Mouse (Mus musculus): ENCODE measurements at regions not wholly inside any gene's neighbourhood (a gene's known extent, or its start where the extent isn't known, plus 50 kb on each side); places are given as distances from the start of the nearest gene placed in this dataset.

DNA sequence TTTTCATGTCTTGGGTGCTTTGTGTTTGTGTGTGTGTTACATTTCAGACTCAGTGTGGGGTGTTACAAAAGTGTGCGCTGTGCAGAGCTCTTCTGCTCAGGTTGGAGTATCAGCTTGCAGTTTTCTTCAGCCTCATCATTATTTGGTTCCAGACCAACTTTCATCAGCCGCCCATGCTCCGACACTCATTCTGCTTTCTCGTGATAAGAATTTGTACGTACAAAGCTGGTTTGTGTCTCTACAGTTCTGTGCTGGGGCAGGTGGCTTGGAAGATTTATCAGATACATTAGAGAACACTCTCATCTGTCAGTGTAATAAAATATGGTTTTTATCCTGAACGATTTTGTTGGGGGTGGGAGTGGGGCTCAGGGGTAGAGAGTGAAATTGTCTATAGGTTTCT lies 332.8 kb upstream of the Tnp1 start:
- H3K27me3 ChIP-seq (ENCODE audit: control insufficient read depth, insufficient read depth, low read length) = no peaks in the 10 kb centered on the region
- no peak overlapping the region for H3K4me3 ChIP-seq (replicated peaks; ENCODE audit: insufficient read depth, low read depth, low read length)
- H3K27ac ChIP-seq (ENCODE audit: insufficient read depth, low read length) = no peak overlapping the region
- TF ChIP-seq POLR2A (IDR thresholded peaks at IDR 0.05; ENCODE audit: borderline replicate concordance, insufficient read depth, low read length) (no peak), CTCF (IDR thresholded peaks at IDR 0.05; ENCODE audit: borderline replicate concordance, insufficient read depth, low read depth, low read length) (no peak)
- WGBS = 90% methylated on average over 6 of the region's 6 CpGs
- no peak for DNase-seq
- H3K4me1 ChIP-seq (ENCODE audit: control insufficient read depth, insufficient read depth, low read length) = no peaks in the 10 kb centered on the region

DNA sequence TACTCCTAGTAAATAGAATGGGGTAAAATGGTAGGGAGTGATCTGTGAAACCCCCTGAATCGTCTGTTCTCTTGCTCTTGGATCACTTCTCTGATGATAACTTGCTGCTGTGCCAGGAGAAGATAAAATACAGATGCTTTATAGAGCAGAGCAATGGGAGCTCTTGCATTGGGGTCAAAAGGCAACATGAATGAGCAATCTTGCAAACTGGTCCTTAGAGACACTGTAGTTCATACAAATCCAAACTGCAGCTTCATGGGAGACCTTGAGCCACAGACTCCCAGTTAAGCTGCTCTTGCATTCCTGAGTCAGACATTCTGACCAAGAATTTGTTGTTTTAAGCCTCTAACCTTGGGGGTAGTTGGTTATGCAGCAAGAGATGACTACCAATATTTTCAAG lies 328.9 kb upstream of the Tnp1 start:
- Histone ChIP-seq H3K27ac (ENCODE audit: insufficient read depth, low read length) (no peak overlapping the region), H3K27me3 (ENCODE audit: control insufficient read depth, insufficient read depth, low read length) (no peaks in the 10 kb centered on the region), H3K4me1 (ENCODE audit: control insufficient read depth, insufficient read depth, low read length) (no peaks in the 10 kb centered on the region), H3K4me3 (replicated peaks; ENCODE audit: insufficient read depth, low read depth, low read length) (no peak overlapping the region)
- no peak for TF ChIP-seq CTCF (IDR thresholded peaks at IDR 0.05; ENCODE audit: borderline replicate concordance, insufficient read depth, low read depth, low read length)
- no peak for TF ChIP-seq POLR2A (IDR thresholded peaks at IDR 0.05; ENCODE audit: borderline replicate concordance, insufficient read depth, low read length)
- WGBS = 35% methylated on average over 1 of the region's 1 CpGs
- no peak for DNase-seq

DNA sequence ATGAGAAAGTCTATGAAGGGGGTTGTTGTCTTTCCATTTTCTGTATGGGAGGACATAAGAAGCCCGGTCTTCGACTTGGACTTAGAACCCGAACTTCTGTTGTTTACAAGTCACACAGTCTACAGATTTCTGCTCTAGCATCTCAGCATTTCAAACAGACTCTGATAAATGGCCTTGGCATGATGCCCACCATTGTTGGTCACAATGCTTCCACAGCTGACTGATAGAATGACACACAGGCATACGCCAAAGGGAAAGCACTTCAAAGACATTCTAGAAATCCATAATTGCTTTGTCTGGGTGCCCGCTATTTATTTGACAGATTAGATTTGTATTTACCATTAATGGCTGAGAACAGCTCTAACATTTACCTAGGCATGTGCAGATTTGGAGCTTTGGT lies 326.2 kb upstream of the Tnp1 start:
- DNase-seq = no peak
- 74% methylated on average over 5 of the region's 5 CpGs for WGBS
- Histone ChIP-seq H3K27me3 (ENCODE audit: control insufficient read depth, insufficient read depth, low read length) (no peaks in the 10 kb centered on the region), H3K4me1 (ENCODE audit: control insufficient read depth, insufficient read depth, low read length) (no peaks in the 10 kb centered on the region), H3K27ac (ENCODE audit: insufficient read depth, low read length) (no peak overlapping the region), H3K4me3 (replicated peaks; ENCODE audit: insufficient read depth, low read depth, low read length) (no peak overlapping the region)
- no peak for TF ChIP-seq CTCF (IDR thresholded peaks at IDR 0.05; ENCODE audit: borderline replicate concordance, insufficient read depth, low read depth, low read length)
- TF ChIP-seq POLR2A (IDR thresholded peaks at IDR 0.05; ENCODE audit: borderline replicate concordance, insufficient read depth, low read length) = no peak

DNA sequence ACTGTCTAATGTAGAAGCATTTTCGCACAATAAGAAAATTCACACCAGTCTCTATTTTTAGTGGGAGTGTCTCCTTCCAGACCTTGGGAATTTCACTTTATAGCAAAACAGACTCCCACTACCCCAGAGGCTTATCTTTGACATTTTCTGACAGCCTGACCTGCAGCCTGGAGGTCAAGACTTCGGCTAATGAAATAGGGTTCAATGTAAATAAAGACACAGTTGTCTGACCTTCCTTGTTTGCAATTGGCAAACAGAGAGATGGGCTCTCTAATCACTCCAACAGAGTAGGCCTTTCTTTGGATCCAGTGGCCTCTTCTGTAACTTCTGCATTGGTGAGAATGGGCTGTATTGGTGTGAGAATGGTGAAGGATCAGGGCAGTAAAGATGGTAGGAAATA lies 321.7 kb upstream of the Tnp1 start:
- 89% methylated on average over 2 of the region's 2 CpGs for WGBS
- Histone ChIP-seq H3K4me1 (ENCODE audit: control insufficient read depth, insufficient read depth, low read length) (no peaks in the 10 kb centered on the region), H3K27me3 (ENCODE audit: control insufficient read depth, insufficient read depth, low read length) (no peaks in the 10 kb centered on the region), H3K4me3 (replicated peaks; ENCODE audit: insufficient read depth, low read depth, low read length) (no peak overlapping the region), H3K27ac (ENCODE audit: insufficient read depth, low read length) (no peak overlapping the region)
- TF ChIP-seq CTCF (IDR thresholded peaks at IDR 0.05; ENCODE audit: borderline replicate concordance, insufficient read depth, low read depth, low read length) (no peak), POLR2A (IDR thresholded peaks at IDR 0.05; ENCODE audit: borderline replicate concordance, insufficient read depth, low read length) (no peak)
- DNase-seq = no peak

DNA sequence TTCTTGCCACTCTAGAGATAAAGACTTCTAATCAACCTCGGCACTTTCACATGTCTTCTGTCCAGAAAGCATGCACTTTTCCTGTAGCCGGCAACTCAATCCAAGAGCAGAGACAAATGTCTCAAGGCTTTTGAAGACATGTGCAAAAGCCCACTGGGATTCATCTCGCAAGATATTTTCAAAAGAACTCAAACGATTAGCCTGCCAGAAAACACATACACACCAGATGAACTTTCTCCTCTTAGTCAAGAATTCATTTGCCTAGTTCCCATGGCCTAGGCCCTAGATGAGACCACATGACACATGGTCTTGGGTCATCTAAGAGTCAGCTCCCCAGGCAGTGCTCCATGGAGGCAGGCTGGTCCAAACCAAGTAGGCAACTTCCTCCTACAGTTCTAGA lies 293.8 kb upstream of the Tnp1 start:
- Histone ChIP-seq H3K4me1 (ENCODE audit: control insufficient read depth, insufficient read depth, low read length) (no peaks in the 10 kb centered on the region), H3K27ac (ENCODE audit: insufficient read depth, low read length) (no peak overlapping the region), H3K4me3 (replicated peaks; ENCODE audit: insufficient read depth, low read depth, low read length) (no peak overlapping the region), H3K27me3 (ENCODE audit: control insufficient read depth, insufficient read depth, low read length) (no peaks in the 10 kb centered on the region)
- no peak for DNase-seq
- TF ChIP-seq POLR2A (IDR thresholded peaks at IDR 0.05; ENCODE audit: borderline replicate concordance, insufficient read depth, low read length) = no peak
- WGBS = 89% methylated on average over 4 of the region's 4 CpGs

DNA sequence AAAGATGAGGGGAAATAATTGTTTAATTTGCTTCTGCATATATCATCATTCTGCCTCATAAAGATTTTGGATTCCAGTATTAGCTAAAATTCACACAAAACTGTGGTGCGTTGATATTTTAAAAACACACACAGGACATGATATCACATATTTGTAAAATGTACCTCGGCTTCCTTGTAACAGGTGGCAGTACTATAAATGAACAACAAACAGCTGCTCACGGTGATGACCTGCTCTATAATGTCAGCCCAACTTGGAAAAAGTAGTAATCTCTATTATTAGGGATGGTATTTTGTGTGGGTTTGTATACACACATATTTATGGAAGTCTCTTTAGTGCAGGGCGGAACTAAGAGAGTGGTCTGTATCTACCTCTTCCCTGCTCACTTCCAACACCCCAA lies 292.7 kb upstream of the Tnp1 start:
- TF ChIP-seq CTCF (IDR thresholded peaks at IDR 0.05; ENCODE audit: borderline replicate concordance, insufficient read depth, low read depth, low read length) (no peak), POLR2A (IDR thresholded peaks at IDR 0.05; ENCODE audit: borderline replicate concordance, insufficient read depth, low read length) (no peak)
- Histone ChIP-seq H3K4me1 (ENCODE audit: control insufficient read depth, insufficient read depth, low read length) (no peaks in the 10 kb centered on the region), H3K27ac (ENCODE audit: insufficient read depth, low read length) (no peak overlapping the region), H3K4me3 (replicated peaks; ENCODE audit: insufficient read depth, low read depth, low read length) (no peak overlapping the region), H3K27me3 (ENCODE audit: control insufficient read depth, insufficient read depth, low read length) (no peaks in the 10 kb centered on the region)
- WGBS = 95% methylated on average over 4 of the region's 4 CpGs
- no peak for DNase-seq

DNA sequence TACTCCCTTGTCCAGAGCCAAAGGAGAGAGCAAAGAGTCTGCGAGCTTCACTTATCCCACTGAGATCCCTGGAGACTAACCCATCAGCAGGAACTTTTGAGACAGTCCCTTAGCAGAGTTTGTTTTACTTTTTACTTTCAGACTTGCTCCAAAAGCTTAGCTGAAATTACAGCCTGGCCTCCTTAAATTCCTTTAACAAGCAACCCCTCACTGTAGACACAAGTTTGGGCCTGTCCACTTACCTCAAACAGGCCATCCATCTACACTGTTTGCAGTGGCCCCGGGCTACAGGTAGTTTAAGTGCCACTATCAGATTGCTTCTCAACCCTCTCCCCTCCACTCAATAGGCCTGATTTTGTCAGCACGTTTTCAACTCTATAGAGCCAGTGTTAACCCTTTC lies 291.5 kb upstream of the Tnp1 start:
- no peak for TF ChIP-seq POLR2A (IDR thresholded peaks at IDR 0.05; ENCODE audit: borderline replicate concordance, insufficient read depth, low read length)
- TF ChIP-seq CTCF (IDR thresholded peaks at IDR 0.05; ENCODE audit: borderline replicate concordance, insufficient read depth, low read depth, low read length) = no peak
- no peaks in the 10 kb centered on the region for H3K27me3 ChIP-seq (ENCODE audit: control insufficient read depth, insufficient read depth, low read length)
- no peak overlapping the region for H3K4me3 ChIP-seq (replicated peaks; ENCODE audit: insufficient read depth, low read depth, low read length)
- WGBS = 46% methylated on average over 3 of the region's 3 CpGs
- no peak for DNase-seq
- H3K4me1 ChIP-seq (ENCODE audit: control insufficient read depth, insufficient read depth, low read length) = no peaks in the 10 kb centered on the region
- no peak overlapping the region for H3K27ac ChIP-seq (ENCODE audit: insufficient read depth, low read length)

DNA sequence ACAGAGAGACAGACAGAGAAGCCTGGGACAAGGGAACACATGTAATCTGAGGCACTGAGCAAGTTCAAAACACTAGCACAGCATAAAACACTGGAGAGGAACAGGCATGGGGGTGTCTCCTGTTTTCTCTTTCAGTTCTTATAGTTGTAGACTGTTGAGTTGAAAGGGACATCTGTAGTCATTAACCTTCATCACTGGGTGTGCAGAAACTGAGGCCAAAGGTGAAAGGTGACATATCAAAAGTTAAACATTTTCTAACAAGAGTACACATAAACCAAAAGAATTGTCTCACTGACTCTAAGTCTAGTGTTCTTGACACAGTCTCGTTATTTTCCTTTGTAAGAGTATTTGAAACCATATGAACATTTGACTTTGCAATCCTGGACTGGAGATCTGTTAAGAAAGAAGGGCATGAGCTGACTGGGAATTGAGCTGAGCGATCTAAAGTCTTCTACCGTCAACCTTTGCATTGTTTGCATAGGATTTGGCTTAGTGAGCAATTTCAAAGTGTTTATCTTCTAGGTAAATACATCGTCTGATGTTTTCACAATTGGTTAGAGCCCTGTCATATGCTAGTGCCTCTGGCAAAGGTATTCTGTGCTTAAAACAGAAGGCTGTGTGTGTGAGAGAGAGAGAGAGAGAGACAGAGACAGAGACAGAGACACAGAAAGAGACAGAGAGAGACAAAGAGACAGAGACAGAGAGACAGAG lies 284.4 kb upstream of the Tnp1 start:
- DNase-seq = no peak
- 86% methylated on average over 4 of the region's 4 CpGs for WGBS
- TF ChIP-seq POLR2A (IDR thresholded peaks at IDR 0.05; ENCODE audit: borderline replicate concordance, insufficient read depth, low read length) (no peak), CTCF (IDR thresholded peaks at IDR 0.05; ENCODE audit: borderline replicate concordance, insufficient read depth, low read depth, low read length) (no peak)
- no peaks in the 10 kb centered on the region for H3K27me3 ChIP-seq (ENCODE audit: control insufficient read depth, insufficient read depth, low read length)
- H3K27ac ChIP-seq (ENCODE audit: insufficient read depth, low read length) = no peak overlapping the region
- H3K4me1 ChIP-seq (ENCODE audit: control insufficient read depth, insufficient read depth, low read length) = no peaks in the 10 kb centered on the region
- H3K4me3 ChIP-seq (replicated peaks; ENCODE audit: insufficient read depth, low read depth, low read length) = no peak overlapping the region

Data from cerebellum, adult 2 months (tissue).